Mouse (Mus musculus): ENCODE data around the gene Acvrl1. TPM values are rescaled to one million over a fixed set of nuclear protein-coding genes. Genes with fewer than 3 reads are reported as not detected.

Acvrl1 gene
- polyA plus RNA-seq, 1 experiment from 2014 or later: 2.0 TPM

GRCm38 (mm10) chr15:101142672-101143071 lies 14.3 kb downstream of the Acvrl1 start:
- Histone ChIP-seq H3K4me1 (ENCODE audit: control insufficient read depth, insufficient read depth, low read length) (peaks cover 60% of the 10 kb centered on the region), H3K36me3 (ENCODE audit: control insufficient read depth, insufficient read depth, low read length) (no peaks in the 10 kb centered on the region), H3K27ac (ENCODE audit: low read depth, low read length) (no peak overlapping the region), H3K4me3 (ENCODE audit: low read depth, low read length) (no peak overlapping the region), H3K27me3 (ENCODE audit: control insufficient read depth, insufficient read depth, low read length) (no peaks in the 10 kb centered on the region), H3K4me2 (no peak overlapping the region), H3K9me3 (replicated peaks; ENCODE audit: control insufficient read depth, low read length) (no peaks in the 10 kb centered on the region), H3K9ac (ENCODE audit: low read depth, low read length) (no peak overlapping the region)
- 44% methylated on average over 8 of the region's 8 CpGs for WGBS (ENCODE audit: insufficient replicate concordance)
- ATAC-seq (replicated peaks; ENCODE audit: insufficient number of reproducible peaks, low FRiP score, low TSS enrichment): no peak

- Histone ChIP-seq H3K4me2 (no peak overlapping the region), H3K4me3 (ENCODE audit: low read depth, low read length) (no peak overlapping the region), H3K36me3 (ENCODE audit: control insufficient read depth, insufficient read depth, low read length) (no peaks in the 10 kb centered on the region), H3K4me1 (ENCODE audit: control insufficient read depth, insufficient read depth, low read length) (peaks cover 64% of the 10 kb centered on the region), H3K9me3 (replicated peaks; ENCODE audit: control insufficient read depth, low read length) (no peaks in the 10 kb centered on the region), H3K9ac (ENCODE audit: low read depth, low read length) (no peak overlapping the region; the same call in 1 of the 2 replicates), H3K27ac (ENCODE audit: low read depth, low read length) (no peak overlapping the region), H3K27me3 (ENCODE audit: control insufficient read depth, insufficient read depth, low read length) (no peaks in the 10 kb centered on the region)
- no peak for ATAC-seq (replicated peaks; ENCODE audit: insufficient number of reproducible peaks, low FRiP score, low TSS enrichment)
- WGBS (ENCODE audit: insufficient replicate concordance): 18% methylated on average over 8 of the region's 8 CpGs
These were observed 15.2 kb downstream of the Acvrl1 start for GRCm38 (mm10) chr15:101143494-101143893.

GRCm38 (mm10) chr15:101144176-101144575 lies 15.9 kb downstream of the Acvrl1 start:
- Histone ChIP-seq H3K4me3 (ENCODE audit: low read depth, low read length) (no peak overlapping the region), H3K9ac (ENCODE audit: low read depth, low read length) (no peak overlapping the region), H3K36me3 (ENCODE audit: control insufficient read depth, insufficient read depth, low read length) (no peaks in the 10 kb centered on the region), H3K4me2 (no peak overlapping the region), H3K27ac (ENCODE audit: low read depth, low read length) (no peak overlapping the region), H3K27me3 (ENCODE audit: control insufficient read depth, insufficient read depth, low read length) (no peaks in the 10 kb centered on the region), H3K9me3 (replicated peaks; ENCODE audit: control insufficient read depth, low read length) (no peaks in the 10 kb centered on the region), H3K4me1 (ENCODE audit: control insufficient read depth, insufficient read depth, low read length) (peaks cover 62% of the 10 kb centered on the region)
- WGBS (ENCODE audit: insufficient replicate concordance): 90% methylated on average over 5 of the region's 5 CpGs
- no peak for ATAC-seq (replicated peaks; ENCODE audit: insufficient number of reproducible peaks, low FRiP score, low TSS enrichment)

- 75% methylated on average over 8 of the region's 8 CpGs for WGBS (ENCODE audit: insufficient replicate concordance)
- Histone ChIP-seq H3K27ac (ENCODE audit: low read depth, low read length) (no peak overlapping the region), H3K9ac (ENCODE audit: low read depth, low read length) (no peak overlapping the region), H3K27me3 (ENCODE audit: control insufficient read depth, insufficient read depth, low read length) (no peaks in the 10 kb centered on the region), H3K4me1 (ENCODE audit: control insufficient read depth, insufficient read depth, low read length) (peaks cover 56% of the 10 kb centered on the region), H3K4me3 (ENCODE audit: low read depth, low read length) (no peak overlapping the region), H3K4me2 (no peak overlapping the region), H3K9me3 (replicated peaks; ENCODE audit: control insufficient read depth, low read length) (no peaks in the 10 kb centered on the region), H3K36me3 (ENCODE audit: control insufficient read depth, insufficient read depth, low read length) (no peaks in the 10 kb centered on the region)
- ATAC-seq (replicated peaks; ENCODE audit: insufficient number of reproducible peaks, low FRiP score, low TSS enrichment): no peak
These were observed 16.5 kb downstream of the Acvrl1 start for GRCm38 (mm10) chr15:101144779-101145178.

- peak overlapping the region; percentile 55 for H3K4me2 ChIP-seq
- H3K9ac ChIP-seq (ENCODE audit: low read depth, low read length): peak overlapping the region; percentile 63; the same call in 1 of the 2 replicates
- no peaks in the 10 kb centered on the region for H3K36me3 ChIP-seq (ENCODE audit: control insufficient read depth, insufficient read depth, low read length)
- ATAC-seq (replicated peaks; ENCODE audit: insufficient number of reproducible peaks, low FRiP score, low TSS enrichment): peak; percentile 80
- WGBS (ENCODE audit: insufficient replicate concordance): 10% methylated on average over 19 of the region's 19 CpGs
- H3K4me1 ChIP-seq (ENCODE audit: control insufficient read depth, insufficient read depth, low read length): peaks cover 49% of the 10 kb centered on the region
- no peak overlapping the region for H3K4me3 ChIP-seq (ENCODE audit: low read depth, low read length)
- H3K9me3 ChIP-seq (replicated peaks; ENCODE audit: control insufficient read depth, low read length): no peaks in the 10 kb centered on the region
- no peak overlapping the region; the same call in 1 of the 2 replicates for H3K27ac ChIP-seq (ENCODE audit: low read depth, low read length)
- no peaks in the 10 kb centered on the region for H3K27me3 ChIP-seq (ENCODE audit: control insufficient read depth, insufficient read depth, low read length)
These were observed 17.2 kb downstream of the Acvrl1 start for GRCm38 (mm10) chr15:101145424-101146099.

GRCm38 (mm10) chr15:101146100-101146965 lies 18.0 kb downstream of the Acvrl1 start:
- Histone ChIP-seq H3K9me3 (replicated peaks; ENCODE audit: control insufficient read depth, low read length) (no peaks in the 10 kb centered on the region), H3K27me3 (ENCODE audit: control insufficient read depth, insufficient read depth, low read length) (no peaks in the 10 kb centered on the region), H3K4me2 (peak overlapping the region; percentile 44; the same call in 1 of the 2 replicates), H3K36me3 (ENCODE audit: control insufficient read depth, insufficient read depth, low read length) (no peaks in the 10 kb centered on the region), H3K4me1 (ENCODE audit: control insufficient read depth, insufficient read depth, low read length) (peaks cover 44% of the 10 kb centered on the region), H3K9ac (ENCODE audit: low read depth, low read length) (peak overlapping the region; percentile 63), H3K4me3 (ENCODE audit: low read depth, low read length) (no peak overlapping the region), H3K27ac (ENCODE audit: low read depth, low read length) (no peak overlapping the region; the same call in 1 of the 2 replicates)
- WGBS (ENCODE audit: insufficient replicate concordance): 53% methylated on average over 15 of the region's 15 CpGs
- no peak for ATAC-seq (replicated peaks; ENCODE audit: insufficient number of reproducible peaks, low FRiP score, low TSS enrichment)

DNA sequence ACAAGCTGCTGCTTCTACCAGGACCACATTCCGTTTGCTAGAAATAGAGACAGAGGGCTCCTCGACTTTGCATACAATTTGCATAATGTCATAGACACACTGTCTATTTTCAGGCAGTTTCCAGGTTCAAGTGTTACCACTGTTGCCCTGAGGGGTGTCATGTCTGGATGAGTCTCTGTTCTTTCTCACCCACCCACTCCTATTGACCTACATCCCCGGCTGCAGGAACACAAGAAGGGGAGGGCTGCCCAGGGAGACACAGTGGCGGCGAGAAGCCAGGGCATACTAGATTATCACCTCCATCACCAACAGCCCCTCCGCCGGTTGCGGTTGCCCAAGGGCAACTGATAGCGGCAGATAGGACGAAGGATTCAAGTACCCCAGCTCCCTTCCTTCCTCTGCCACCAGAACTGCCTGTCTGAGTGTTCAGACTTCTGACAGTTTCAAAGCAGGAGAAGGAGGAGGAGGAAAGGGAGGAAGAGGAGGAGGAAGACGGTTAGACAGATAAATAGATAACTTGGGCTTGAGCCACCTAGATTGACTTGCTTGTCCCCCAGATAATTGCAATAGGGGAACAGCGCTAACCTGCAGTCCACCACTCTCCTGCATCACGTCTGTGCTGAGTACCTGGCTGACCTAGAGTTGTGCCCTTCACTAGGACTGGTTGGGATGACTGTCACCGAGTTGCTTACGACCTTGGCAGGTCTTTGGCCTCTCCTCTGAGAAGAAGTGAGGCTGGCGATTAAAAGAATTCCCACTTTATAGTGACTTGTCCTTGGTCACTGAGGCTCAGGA lies 19.0 kb downstream of the Acvrl1 start:
- H3K9me3 ChIP-seq (replicated peaks; ENCODE audit: control insufficient read depth, low read length): no peaks in the 10 kb centered on the region
- H3K36me3 ChIP-seq (ENCODE audit: control insufficient read depth, insufficient read depth, low read length): no peaks in the 10 kb centered on the region
- 0 out of 2 replicates have a peak, but pooled peaks have one; percentile 12 for ATAC-seq (replicated peaks; ENCODE audit: insufficient number of reproducible peaks, low FRiP score, low TSS enrichment)
- H3K9ac ChIP-seq (ENCODE audit: low read depth, low read length): peak overlapping the region; percentile 39; the same call in 1 of the 2 replicates
- H3K27ac ChIP-seq (ENCODE audit: low read depth, low read length): peak overlapping the region; percentile 70
- H3K27me3 ChIP-seq (ENCODE audit: control insufficient read depth, insufficient read depth, low read length): no peaks in the 10 kb centered on the region
- H3K4me3 ChIP-seq (ENCODE audit: low read depth, low read length): no peak overlapping the region
- H3K4me1 ChIP-seq (ENCODE audit: control insufficient read depth, insufficient read depth, low read length): peaks cover 44% of the 10 kb centered on the region
- peak overlapping the region; percentile 44 for H3K4me2 ChIP-seq
- 27% methylated on average over 16 of the region's 16 CpGs for WGBS (ENCODE audit: insufficient replicate concordance)

GRCm38 (mm10) chr15:101147910-101148273 lies 19.6 kb downstream of the Acvrl1 start:
- 6% methylated on average over 6 of the region's 6 CpGs for whole genome bisulfite sequencing (ENCODE audit: insufficient replicate concordance)
- Histone ChIP-seq H3K4me2 (peak overlapping the region; percentile 44), H3K9ac (ENCODE audit: low read depth, low read length) (no peak overlapping the region)

More at GRCm38 (mm10) chr15:101147910-101148273, 19.6 kb downstream of the Acvrl1 start:
- Histone ChIP-seq H3K27ac (ENCODE audit: low read depth, low read length) (peak overlapping the region; percentile 70), H3K9me3 (replicated peaks; ENCODE audit: control insufficient read depth, low read length) (no peaks in the 10 kb centered on the region), H3K36me3 (ENCODE audit: control insufficient read depth, insufficient read depth, low read length) (no peaks in the 10 kb centered on the region), H3K27me3 (ENCODE audit: control insufficient read depth, insufficient read depth, low read length) (no peaks in the 10 kb centered on the region), H3K4me1 (ENCODE audit: control insufficient read depth, insufficient read depth, low read length) (peaks cover 41% of the 10 kb centered on the region), H3K4me3 (ENCODE audit: low read depth, low read length) (no peak overlapping the region)
- ATAC-seq (replicated peaks; ENCODE audit: insufficient number of reproducible peaks, low FRiP score, low TSS enrichment): 0 out of 2 replicates have a peak, but pooled peaks have one; percentile 8

All from heart, embryonic 11.5 days (tissue).